Mouse (Mus musculus): ENCODE data around the gene Tmc8.

Gene Tmc8

DNA sequence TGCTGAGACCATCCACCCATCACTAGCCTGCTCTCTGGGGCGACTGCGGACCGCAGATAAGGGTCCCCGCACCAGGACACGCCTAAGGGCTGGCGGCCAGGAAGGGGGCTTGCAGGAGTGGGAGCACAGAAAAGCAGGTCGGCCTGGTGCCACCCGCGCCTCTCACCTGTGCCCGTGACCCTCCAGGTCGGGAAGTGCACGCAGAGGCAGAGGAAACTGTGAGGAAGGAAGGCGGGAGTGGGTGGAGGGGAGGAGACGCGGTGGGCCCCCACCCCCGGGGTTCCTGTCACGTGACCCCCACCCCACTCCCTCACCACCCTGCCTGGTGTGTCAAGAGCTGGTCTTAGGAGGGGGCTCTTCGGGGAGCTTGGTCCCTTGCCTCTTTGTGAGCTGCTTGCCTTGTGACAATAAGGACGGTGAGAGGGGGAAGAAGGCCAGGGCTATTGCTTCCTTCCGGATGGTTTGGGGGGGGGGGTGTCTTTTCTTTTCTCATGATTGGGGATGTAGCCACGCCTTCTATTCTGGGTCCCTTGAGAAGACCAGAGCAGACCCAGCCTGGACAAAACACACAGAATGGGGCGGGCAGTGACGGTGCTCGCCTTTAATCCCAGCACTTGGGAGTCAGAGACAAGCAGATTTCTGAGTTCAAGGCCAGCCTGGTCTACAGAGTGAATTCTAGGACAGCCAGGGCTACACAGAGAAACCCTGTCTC lies at the start of gene Tmc8, which contains the start of gene Tmc6:
TSS of gene Tmc8 (plus strand) at position 84 of the 712 bp plus-strand sequence.
TSS of gene Tmc6 (minus strand) at position 206 of the 712 bp plus-strand sequence.
- no peak for DNase-seq (ENCODE audit: extremely low spot score, low read depth, low spot score)

- DNase-seq (ENCODE audit: extremely low spot score, low read depth, low spot score) = no peak
These were observed 45.7 kb upstream of the Tmc8 start for GRCm38 (mm10) chr11:117736037-117736689.

GRCm38 (mm10) chr11:117738123-117738522 lies 43.8 kb upstream of the Tmc8 start:
- DNase-seq (ENCODE audit: extremely low spot score, low read depth, low spot score) = no peak

DNA sequence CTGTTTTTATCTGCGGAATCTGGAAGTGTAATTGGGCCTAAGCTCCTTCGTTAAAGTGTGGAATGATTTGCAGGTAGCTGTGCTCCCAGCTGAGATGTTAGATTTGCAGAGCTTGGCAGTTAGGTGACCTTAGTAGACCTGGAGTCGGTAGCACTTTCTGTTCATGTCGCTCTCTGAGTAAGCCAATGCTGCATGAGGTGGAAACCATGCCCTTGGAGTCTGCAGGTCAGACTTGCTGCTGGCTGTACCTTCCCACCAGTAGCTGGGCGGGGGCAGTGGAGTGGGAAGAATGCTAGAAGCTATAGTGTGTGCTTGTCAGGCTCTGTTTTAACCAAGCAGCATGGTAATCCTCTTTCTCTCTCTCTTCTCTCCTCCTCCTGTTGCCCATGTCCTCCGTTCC lies 40.7 kb upstream of the Tmc8 start:
- no peak for DNase-seq (ENCODE audit: extremely low spot score, low read depth, low spot score)

- DNase-seq (ENCODE audit: extremely low spot score, low read depth, low spot score) = no peak
These were observed 39.6 kb upstream of the Tmc8 start for GRCm38 (mm10) chr11:117742243-117742642.

GRCm38 (mm10) chr11:117742715-117743114 lies 39.2 kb upstream of the Tmc8 start:
- no peak for DNase-seq (ENCODE audit: extremely low spot score, low read depth, low spot score)

- DNase-seq (ENCODE audit: extremely low spot score, low read depth, low spot score) = no peak
These were observed 38.3 kb upstream of the Tmc8 start for GRCm38 (mm10) chr11:117743454-117744030.

GRCm38 (mm10) chr11:117748628-117749027 lies 33.2 kb upstream of the Tmc8 start:
- DNase-seq (ENCODE audit: extremely low spot score, low read depth, low spot score) = no peak

- no peak for DNase-seq (ENCODE audit: extremely low spot score, low read depth, low spot score)
These were observed 32.5 kb upstream of the Tmc8 start for GRCm38 (mm10) chr11:117749414-117749813.

- no peak for DNase-seq (ENCODE audit: extremely low spot score, low read depth, low spot score)
These were observed 30.3 kb upstream of the Tmc8 start for GRCm38 (mm10) chr11:117751544-117751943.

- DNase-seq (ENCODE audit: extremely low spot score, low read depth, low spot score) = no peak
These were observed 26.0 kb upstream of the Tmc8 start for GRCm38 (mm10) chr11:117755891-117756290.

- no peak for DNase-seq (ENCODE audit: extremely low spot score, low read depth, low spot score)
These were observed 22.6 kb upstream of the Tmc8 start for GRCm38 (mm10) chr11:117759267-117759666.

DNA sequence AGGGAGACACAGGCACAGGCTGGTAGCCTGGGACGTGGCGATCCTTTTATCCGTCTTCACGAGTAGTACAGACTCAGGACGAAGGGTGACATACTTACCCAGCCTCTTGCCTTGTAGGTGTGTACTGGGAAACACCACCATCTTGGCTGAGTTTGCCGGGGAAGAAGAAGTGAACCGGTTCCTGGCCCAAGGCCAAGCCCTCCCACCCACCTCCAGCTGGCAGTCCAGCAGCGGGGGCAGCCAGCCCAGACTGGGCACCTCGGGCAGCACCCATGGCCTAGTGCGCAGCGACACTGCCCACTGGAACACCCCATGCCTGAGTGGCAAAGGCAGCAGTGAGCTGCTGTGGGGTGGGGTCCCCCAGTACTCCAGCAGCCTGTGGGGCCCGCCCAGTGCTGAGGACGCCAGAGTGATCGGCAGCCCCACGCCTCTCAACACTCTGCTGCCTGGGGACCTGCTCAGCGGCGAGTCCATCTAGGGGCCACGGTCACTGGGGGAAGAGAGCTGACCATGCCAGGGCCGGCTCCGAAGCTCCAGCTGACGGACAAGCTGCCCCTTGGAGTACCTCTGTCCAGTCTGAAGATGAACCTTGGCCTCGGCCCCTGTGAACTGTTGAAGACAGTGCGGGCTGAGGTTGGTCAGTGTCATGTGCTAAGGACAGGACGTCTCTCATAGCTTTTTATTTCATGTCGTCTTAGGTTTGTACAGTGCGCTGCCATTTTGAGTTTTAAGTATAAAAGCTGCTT lies 21.3 kb upstream of the Tmc8 start:
- DNase-seq (ENCODE audit: extremely low spot score, low read depth, low spot score) = no peak

DNA sequence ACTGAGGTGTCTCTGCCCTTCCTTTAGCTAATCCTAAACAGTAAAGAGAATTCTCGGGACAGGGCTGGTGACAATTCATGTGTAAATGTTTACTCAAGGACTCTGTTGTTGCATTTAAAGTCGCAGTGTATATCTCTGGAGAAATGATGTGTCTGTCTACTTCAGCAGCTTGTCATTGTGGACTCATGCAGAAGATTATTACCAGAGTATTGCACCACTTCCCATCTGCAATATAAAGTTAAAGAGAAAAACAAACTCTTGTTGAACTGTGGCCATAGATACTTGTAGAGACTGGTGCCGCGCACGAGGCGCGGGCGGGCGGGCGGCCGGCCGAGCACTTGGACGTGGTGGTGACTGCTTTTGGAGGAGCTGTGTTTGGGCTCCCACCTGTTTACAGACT lies 20.1 kb upstream of the Tmc8 start:
- DNase-seq (ENCODE audit: extremely low spot score, low read depth, low spot score) = no peak

DNA sequence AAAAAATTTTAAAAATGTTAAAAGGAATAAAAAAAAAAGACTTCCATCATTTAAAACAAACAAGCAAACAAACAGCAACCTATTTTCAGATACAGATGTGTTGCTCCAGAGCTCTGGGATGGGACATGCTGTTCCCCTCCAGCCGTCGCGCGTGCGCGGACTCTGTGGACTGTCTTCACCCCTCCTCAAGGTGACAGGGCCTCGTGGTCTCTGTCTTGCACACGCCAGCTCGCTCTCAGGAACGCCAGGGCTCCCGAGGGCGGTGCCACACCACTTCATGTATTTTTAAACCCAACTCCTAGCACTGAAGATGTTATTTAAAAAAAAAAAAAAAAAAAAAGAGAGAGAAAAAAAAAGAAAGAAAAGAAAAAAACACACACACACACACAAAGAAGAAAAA lies 19.6 kb upstream of the Tmc8 start:
- no peak for DNase-seq (ENCODE audit: extremely low spot score, low read depth, low spot score)

- no peak for DNase-seq (ENCODE audit: extremely low spot score, low read depth, low spot score)
These were observed 17.6 kb upstream of the Tmc8 start for GRCm38 (mm10) chr11:117764319-117764718.

DNA sequence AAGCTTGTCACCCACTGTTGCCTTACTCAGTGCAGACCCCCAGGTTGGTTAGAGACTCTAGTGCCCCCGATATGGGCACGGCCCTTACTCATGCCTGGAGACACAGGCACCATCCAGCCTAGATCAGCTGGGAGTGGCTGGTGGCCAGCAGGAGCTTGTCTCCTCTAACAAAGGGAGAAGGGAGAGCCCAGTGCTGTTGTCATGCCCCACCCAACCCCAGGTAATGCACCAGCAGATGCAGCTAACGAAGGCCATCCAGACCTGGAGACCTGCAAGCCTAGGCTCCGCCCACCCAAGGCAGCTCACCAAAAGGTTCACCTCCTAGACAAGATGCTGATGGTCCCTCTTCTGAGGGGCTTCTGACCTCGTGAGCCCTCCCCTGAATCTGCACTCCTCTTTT lies 16.5 kb upstream of the Tmc8 start:
- no peak for DNase-seq (ENCODE audit: extremely low spot score, low read depth, low spot score)

DNA sequence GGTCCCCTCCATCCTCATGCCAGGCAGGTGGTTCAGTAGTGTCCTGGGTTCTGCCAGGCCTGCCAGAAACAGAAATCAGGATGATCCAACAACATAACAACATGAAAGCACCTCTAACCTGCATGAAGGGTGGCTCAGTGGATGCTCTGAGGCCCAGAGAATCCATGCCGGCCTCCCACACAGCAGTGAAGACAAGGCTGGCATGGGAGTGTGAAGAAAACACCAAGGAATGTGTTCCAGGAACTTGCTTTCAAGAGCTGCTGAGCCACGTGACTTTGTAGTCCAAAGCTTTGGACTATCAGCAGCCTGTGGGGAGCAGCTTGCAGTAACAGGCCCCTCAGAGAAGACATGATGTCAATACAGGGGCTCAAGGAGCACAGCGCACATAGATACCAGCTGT lies 15.6 kb upstream of the Tmc8 start:
- no peak for DNase-seq (ENCODE audit: extremely low spot score, low read depth, low spot score)

- DNase-seq (ENCODE audit: extremely low spot score, low read depth, low spot score) = no peak
These were observed 12.9 kb upstream of the Tmc8 start for GRCm38 (mm10) chr11:117768725-117769682.

GRCm38 (mm10) chr11:117769683-117770047 lies 12.2 kb upstream of the Tmc8 start:
- DNase-seq (ENCODE audit: extremely low spot score, low read depth, low spot score) = no peak
